Mouse (Mus musculus): ENCODE measurements around the gene Zfp319. TPM values are rescaled to one million over a fixed set of nuclear protein-coding genes. Genes with fewer than 3 reads are reported as not detected.

The Zfp319 gene
- total RNA-seq, 2 experiments from 2014 or later, result 17.6 to 18.5 TPM

GRCm38 (mm10) chr8:95352151-95352870 lies 20.6 kb upstream of the Zfp319 start, which contains the start of gene Mmp15:
Mmp15 (plus strand) TSS chr8:95352268.
- DNase-seq (ENCODE audit: low spot score in 2 of 2), result peak; percentile 32 to 50

- DNase-seq (ENCODE audit: low spot score in 2 of 2), result no peak
Observed at GRCm38 (mm10) chr8:95351461-95351860, 19.7 kb upstream of the Zfp319 start.

- peak; percentile 64 to 81 for DNase-seq (ENCODE audit: low spot score in 2 of 2)
Observed at GRCm38 (mm10) chr8:95348811-95349630, 17.3 kb upstream of the Zfp319 start.

- DNase-seq (ENCODE audit: low spot score in 2 of 2), result no peak
Observed at GRCm38 (mm10) chr8:95348356-95348755, 16.6 kb upstream of the Zfp319 start.

- peak; percentile 58 to 92 for DNase-seq (ENCODE audit: low spot score in 2 of 2)
Observed at GRCm38 (mm10) chr8:95346643-95347545, 15.1 kb upstream of the Zfp319 start.

GRCm38 (mm10) chr8:95344668-95345067 lies 12.9 kb upstream of the Zfp319 start:
- no peak for DNase-seq (ENCODE audit: low spot score in 2 of 2)

- no peak for DNase-seq (ENCODE audit: low spot score in 2 of 2)
Observed at GRCm38 (mm10) chr8:95341721-95342120, 10.0 kb upstream of the Zfp319 start.

- DNase-seq (ENCODE audit: low spot score in 2 of 2), result no peak
Observed at GRCm38 (mm10) chr8:95336363-95336762, 4.6 kb upstream of the Zfp319 start.

- DNase-seq (ENCODE audit: low spot score in 2 of 2), result no peak
Observed at GRCm38 (mm10) chr8:95335706-95336105, 4.0 kb upstream of the Zfp319 start.

- DNase-seq (ENCODE audit: low spot score in 2 of 2), result no peak
Observed at GRCm38 (mm10) chr8:95332437-95333199, 868 bp upstream of the Zfp319 start.

GRCm38 (mm10) chr8:95331156-95331719 lies 512 bp downstream of the Zfp319 start:
- DNase-seq (ENCODE audit: low spot score in 2 of 2), result no peak

- no peak for DNase-seq (ENCODE audit: low spot score in 2 of 2)
Observed at GRCm38 (mm10) chr8:95330367-95330766, 1.4 kb downstream of the Zfp319 start.

- no peak for DNase-seq (ENCODE audit: low spot score in 2 of 2)
Observed at GRCm38 (mm10) chr8:95327866-95328465, 3.8 kb downstream of the Zfp319 start.

GRCm38 (mm10) chr8:95326822-95327221 lies 4.9 kb downstream of the Zfp319 start:
- DNase-seq (ENCODE audit: low spot score in 2 of 2), result no peak

- no peak for DNase-seq (ENCODE audit: low spot score in 2 of 2)
Observed at GRCm38 (mm10) chr8:95324646-95325045, 7.1 kb downstream of the Zfp319 start.

GRCm38 (mm10) chr8:95323201-95323600 lies 8.5 kb downstream of the Zfp319 start:
- DNase-seq (ENCODE audit: low spot score in 2 of 2), result no peak

GRCm38 (mm10) chr8:95320224-95321139 lies 11.3 kb downstream of the Zfp319 start:
- DNase-seq (ENCODE audit: low spot score in 2 of 2), result no peak

GRCm38 (mm10) chr8:95315350-95315749 lies 16.4 kb downstream of the Zfp319 start:
- DNase-seq (ENCODE audit: low spot score in 2 of 2), result no peak

GRCm38 (mm10) chr8:95314707-95315106 lies 17.0 kb downstream of the Zfp319 start:
- DNase-seq (ENCODE audit: low spot score in 2 of 2), result no peak
